Mouse (Mus musculus): Measurements from ENCODE around the gene Hilpda. TPM values are rescaled to one million over a fixed set of nuclear protein-coding genes. Genes with fewer than 3 reads are reported as not detected.

Gene Hilpda
- polyA plus RNA-seq, 1 experiment = 9.2 TPM

GRCm38 (mm10) chr6:29303251-29303650 lies 31.0 kb downstream of the Hilpda start:
- Histone ChIP-seq H3K27ac (replicated peaks; ENCODE audit: low read depth, low read length) (no peak overlapping the region), H3K4me1 (ENCODE audit: control insufficient read depth, insufficient read depth, insufficient read length, low read length) (no peaks in the 10 kb centered on the region), H3K4me3 (ENCODE audit: insufficient read depth, low read depth, low read length) (no peak overlapping the region)

- Histone ChIP-seq H3K27ac (replicated peaks; ENCODE audit: low read depth, low read length) (no peak overlapping the region), H3K4me1 (ENCODE audit: control insufficient read depth, insufficient read depth, insufficient read length, low read length) (no peaks in the 10 kb centered on the region), H3K4me3 (ENCODE audit: insufficient read depth, low read depth, low read length) (no peak overlapping the region)
These were observed 31.4 kb downstream of the Hilpda start for GRCm38 (mm10) chr6:29303726-29304125.

- no peak overlapping the region for H3K4me3 ChIP-seq (ENCODE audit: insufficient read depth, low read depth, low read length)
- H3K4me1 ChIP-seq (ENCODE audit: control insufficient read depth, insufficient read depth, insufficient read length, low read length) = no peaks in the 10 kb centered on the region
- H3K27ac ChIP-seq (replicated peaks; ENCODE audit: low read depth, low read length) = no peak overlapping the region
These were observed 33.2 kb downstream of the Hilpda start for GRCm38 (mm10) chr6:29305462-29305861.

GRCm38 (mm10) chr6:29308846-29309605 lies 36.7 kb downstream of the Hilpda start:
- Histone ChIP-seq H3K4me1 (ENCODE audit: control insufficient read depth, insufficient read depth, insufficient read length, low read length) (no peaks in the 10 kb centered on the region), H3K27ac (replicated peaks; ENCODE audit: low read depth, low read length) (no peak overlapping the region), H3K4me3 (ENCODE audit: insufficient read depth, low read depth, low read length) (no peak overlapping the region)

- no peaks in the 10 kb centered on the region for H3K4me1 ChIP-seq (ENCODE audit: control insufficient read depth, insufficient read depth, insufficient read length, low read length)
- H3K4me3 ChIP-seq (ENCODE audit: insufficient read depth, low read depth, low read length) = no peak overlapping the region
These were observed 41.5 kb downstream of the Hilpda start for GRCm38 (mm10) chr6:29313690-29314202.

GRCm38 (mm10) chr6:29317286-29317685 lies 45.0 kb downstream of the Hilpda start:
- H3K27ac ChIP-seq (replicated peaks; ENCODE audit: low read depth, low read length) = no peak overlapping the region
- H3K4me3 ChIP-seq (ENCODE audit: insufficient read depth, low read depth, low read length) = no peak overlapping the region
- H3K4me1 ChIP-seq (ENCODE audit: control insufficient read depth, insufficient read depth, insufficient read length, low read length) = no peaks in the 10 kb centered on the region

More at GRCm38 (mm10) chr6:29313690-29314202, 41.5 kb downstream of the Hilpda start:
- no peak overlapping the region for H3K27ac ChIP-seq (replicated peaks; ENCODE audit: low read depth, low read length)

- H3K4me1 ChIP-seq (ENCODE audit: control insufficient read depth, insufficient read depth, insufficient read length, low read length) = no peaks in the 10 kb centered on the region
- no peak overlapping the region for H3K4me3 ChIP-seq (ENCODE audit: insufficient read depth, low read depth, low read length)
- H3K27ac ChIP-seq (replicated peaks; ENCODE audit: low read depth, low read length) = no peak overlapping the region
These were observed 45.7 kb downstream of the Hilpda start for GRCm38 (mm10) chr6:29317941-29318340.

GRCm38 (mm10) chr6:29318879-29319278 lies 46.6 kb downstream of the Hilpda start, which contains the start of gene Fam71f1:
Gene Fam71f1, plus strand, starts transcription at chr6:29319140.
- Histone ChIP-seq H3K4me3 (ENCODE audit: insufficient read depth, low read depth, low read length) (no peak within 1 kb of the TSS), H3K27ac (replicated peaks; ENCODE audit: low read depth, low read length) (no peak within 1 kb of the TSS), H3K4me1 (ENCODE audit: control insufficient read depth, insufficient read depth, insufficient read length, low read length) (no peaks in the 10 kb centered on the region)

GRCm38 (mm10) chr6:29321586-29321985 lies 49.3 kb downstream of the Hilpda start:
- Histone ChIP-seq H3K4me3 (ENCODE audit: insufficient read depth, low read depth, low read length) (no peak overlapping the region), H3K4me1 (ENCODE audit: control insufficient read depth, insufficient read depth, insufficient read length, low read length) (no peaks in the 10 kb centered on the region), H3K27ac (replicated peaks; ENCODE audit: low read depth, low read length) (no peak overlapping the region)

- Histone ChIP-seq H3K4me3 (ENCODE audit: insufficient read depth, low read depth, low read length) (no peak overlapping the region), H3K4me1 (ENCODE audit: control insufficient read depth, insufficient read depth, insufficient read length, low read length) (no peaks in the 10 kb centered on the region), H3K27ac (replicated peaks; ENCODE audit: low read depth, low read length) (no peak overlapping the region)
These were observed 49.9 kb downstream of the Hilpda start for GRCm38 (mm10) chr6:29322147-29322546.

- Histone ChIP-seq H3K27ac (replicated peaks; ENCODE audit: low read depth, low read length) (no peak overlapping the region), H3K4me3 (ENCODE audit: insufficient read depth, low read depth, low read length) (no peak overlapping the region)
These were observed 50.4 kb downstream of the Hilpda start for GRCm38 (mm10) chr6:29322735-29323134.

More at GRCm38 (mm10) chr6:29322735-29323134, 50.4 kb downstream of the Hilpda start:
- no peaks in the 10 kb centered on the region for H3K4me1 ChIP-seq (ENCODE audit: control insufficient read depth, insufficient read depth, insufficient read length, low read length)

Other genes with a start within 250 kb of the Hilpda start
- gene Lep, start 212.3 kb upstream of the Hilpda start, polyA plus RNA-seq (2012; ENCODE audit: insufficient read depth, insufficient read length, missing spikeins) = 83.0 and 169 TPM in 2 replicates
- gene Rbm28, start 107.5 kb upstream of the Hilpda start, polyA plus RNA-seq (2012; ENCODE audit: insufficient read depth, insufficient read length, missing spikeins) = 29.0 and 33.8 TPM in 2 replicates
- 1.5 and 1.6 TPM in 2 replicates for gene Prrt4, start 92.9 kb upstream of the Hilpda start, polyA plus RNA-seq (2012; ENCODE audit: insufficient read depth, insufficient read length, missing spikeins)
- 68.7 and 105 TPM in 2 replicates for gene Impdh1, start 56.1 kb upstream of the Hilpda start, polyA plus RNA-seq (2012; ENCODE audit: insufficient read depth, insufficient read length, missing spikeins)
- not detected in 2 replicates for gene Fam71f2, start 7.1 kb downstream of the Hilpda start, polyA plus RNA-seq (2012; ENCODE audit: insufficient read depth, insufficient read length, missing spikeins)
- gene Fam71f1, start 46.7 kb downstream of the Hilpda start, polyA plus RNA-seq (2012; ENCODE audit: insufficient read depth, insufficient read length, missing spikeins) = not detected in 2 replicates
- 119 and 162 TPM in 2 replicates for gene Calu, start 75.6 kb downstream of the Hilpda start, polyA plus RNA-seq (2012; ENCODE audit: insufficient read depth, insufficient read length, missing spikeins)
- gene Opn1sw, start 116.0 kb downstream of the Hilpda start, polyA plus RNA-seq (2012; ENCODE audit: insufficient read depth, insufficient read length, missing spikeins) = not detected in 2 replicates
- 0.46 TPM in 1 of 2 replicates, not detected in the other for gene Ccdc136, start 123.8 kb downstream of the Hilpda start, polyA plus RNA-seq (2012; ENCODE audit: insufficient read depth, insufficient read length, missing spikeins)
- 1.5 and 3.0 TPM in 2 replicates for gene Flnc, start 160.8 kb downstream of the Hilpda start, polyA plus RNA-seq (2012; ENCODE audit: insufficient read depth, insufficient read length, missing spikeins)
- 252 and 255 TPM in 2 replicates for gene Atp6v1f, start 195.2 kb downstream of the Hilpda start, polyA plus RNA-seq (2012; ENCODE audit: insufficient read depth, insufficient read length, missing spikeins)
- gene Atp6v1fnb, start 198.9 kb downstream of the Hilpda start, polyA plus RNA-seq (2012; ENCODE audit: insufficient read depth, insufficient read length, missing spikeins) = not detected in 2 replicates
- 12.6 and 26.4 TPM in 2 replicates for gene Kcp, start 235.5 kb downstream of the Hilpda start, polyA plus RNA-seq (2012; ENCODE audit: insufficient read depth, insufficient read length, missing spikeins)

Measured in brown adipose tissue, adult 24 weeks (tissue).